Mouse (Mus musculus) cerebellum, adult 11 months (tissue): Measurements from ENCODE around the gene Themis2.
"Not testable (repeated sequence)": the region's sequence is repeated elsewhere in the genome, so short reads cannot be mapped to it uniquely, and the experiment has no call there.

ENCODE experiments used
- DNase-seq: peaks from one replicate; pipeline ENCODE4 v3.0.0; 2022

Gene Themis2

GRCm38 (mm10) chr4:132749258-132749982 is 46.8 kb downstream of the Themis2 start:
- no peak for DNase-seq

- DNase-seq: no peak
These were observed 47.4 kb downstream of the Themis2 start for GRCm38 (mm10) chr4:132748778-132749177.

DNA sequence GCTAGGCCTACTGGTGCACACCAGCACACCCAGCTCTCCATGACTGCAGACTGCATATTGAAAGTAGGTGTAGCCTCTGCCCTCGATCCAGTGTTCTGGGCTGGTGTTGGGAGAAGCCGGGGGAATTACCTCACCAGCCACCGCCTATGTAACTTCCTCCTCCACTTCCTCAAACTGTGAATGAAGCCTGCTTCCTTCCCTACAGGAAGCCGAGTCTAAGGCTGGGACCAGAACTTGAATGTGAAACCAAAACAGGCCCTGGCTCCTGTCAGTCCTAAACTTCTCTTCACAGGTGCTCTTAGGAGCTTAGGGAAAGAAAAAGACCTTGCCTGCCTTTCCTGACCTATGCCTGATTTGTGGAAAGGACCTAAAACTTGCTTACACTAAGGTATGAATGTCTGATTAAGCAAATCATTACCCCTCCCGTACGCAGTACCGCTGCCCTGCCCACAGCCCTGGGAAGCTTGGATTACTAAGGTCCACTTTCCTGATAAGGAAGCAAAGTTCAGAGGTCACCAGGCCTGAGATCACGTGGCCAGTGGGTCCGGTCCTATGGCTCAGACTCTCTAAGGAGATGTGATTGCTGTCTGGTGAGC is 48.4 kb downstream of the Themis2 start:
- DNase-seq: no peak

DNA sequence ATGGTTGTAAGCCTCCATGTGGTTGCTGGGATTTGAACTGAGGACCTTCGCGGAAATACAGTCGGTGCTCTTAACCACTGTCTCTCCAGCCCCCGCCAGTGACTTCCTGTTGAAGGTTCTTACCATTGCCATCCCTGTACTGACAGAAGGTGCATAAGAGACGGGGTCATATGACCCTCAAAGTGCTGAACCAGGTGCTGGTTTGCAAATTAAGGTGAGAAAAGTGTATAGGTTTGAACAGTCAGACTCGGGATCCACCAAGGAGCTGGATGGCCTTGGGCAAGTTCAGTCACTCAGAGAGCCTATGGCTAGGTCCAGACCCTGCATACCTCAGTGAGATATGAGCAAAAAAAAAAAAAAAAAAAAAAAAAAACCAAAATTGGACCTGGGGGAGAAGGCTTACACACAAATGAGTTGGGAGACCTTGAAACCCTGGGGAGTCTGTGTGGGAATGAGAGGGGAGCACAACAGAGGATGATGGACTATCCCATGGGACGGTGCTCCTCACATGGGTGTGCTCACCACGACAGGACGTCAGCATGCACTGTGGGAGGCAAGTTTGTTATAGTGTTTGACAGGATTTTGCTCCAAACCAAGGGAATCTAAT is 49.2 kb downstream of the Themis2 start:
- DNase-seq: no peak

DNA sequence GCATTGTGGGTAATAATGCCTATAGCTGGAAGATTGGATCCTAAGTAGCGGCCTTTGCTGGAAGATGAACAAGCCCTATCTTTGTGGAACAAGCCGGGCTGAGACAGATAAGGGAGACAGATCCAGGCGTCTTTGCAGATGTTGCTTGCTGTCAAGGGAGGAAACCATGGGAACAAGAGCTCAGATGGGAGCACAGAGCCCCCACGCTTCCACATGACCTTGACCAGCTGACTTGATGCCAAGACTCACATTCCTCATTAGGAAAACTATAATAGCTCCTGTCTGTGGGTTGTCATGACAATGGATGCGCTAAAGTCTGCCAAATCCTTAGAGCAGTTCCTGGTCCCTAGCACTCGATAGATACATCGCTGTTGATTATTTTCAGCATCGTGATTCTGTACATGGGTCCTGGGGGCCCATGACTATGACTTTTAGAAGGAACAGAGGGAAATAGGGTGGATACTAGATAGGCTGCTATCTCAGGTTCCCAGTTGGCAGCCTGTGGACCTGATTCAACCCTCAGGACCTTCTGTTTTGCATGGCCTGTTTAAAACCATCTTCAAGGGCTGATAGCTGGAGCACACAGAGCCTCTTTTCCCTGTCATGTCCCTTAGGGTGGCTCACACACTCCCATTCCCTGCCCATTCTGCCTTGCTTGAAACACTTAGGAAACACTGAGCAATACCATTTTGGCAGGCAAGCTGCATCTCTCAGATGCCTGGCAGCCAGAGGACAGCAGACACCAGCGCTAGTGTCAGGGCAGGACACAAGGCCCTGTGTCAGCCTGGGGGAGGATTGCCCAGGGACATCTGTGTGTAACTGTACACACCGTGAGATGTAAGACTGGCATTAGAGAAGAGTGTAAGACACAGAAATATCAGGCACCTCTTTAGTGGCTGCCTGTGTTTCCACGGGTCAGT is 51.9 kb downstream of the Themis2 start:
- no peak for DNase-seq

DNA sequence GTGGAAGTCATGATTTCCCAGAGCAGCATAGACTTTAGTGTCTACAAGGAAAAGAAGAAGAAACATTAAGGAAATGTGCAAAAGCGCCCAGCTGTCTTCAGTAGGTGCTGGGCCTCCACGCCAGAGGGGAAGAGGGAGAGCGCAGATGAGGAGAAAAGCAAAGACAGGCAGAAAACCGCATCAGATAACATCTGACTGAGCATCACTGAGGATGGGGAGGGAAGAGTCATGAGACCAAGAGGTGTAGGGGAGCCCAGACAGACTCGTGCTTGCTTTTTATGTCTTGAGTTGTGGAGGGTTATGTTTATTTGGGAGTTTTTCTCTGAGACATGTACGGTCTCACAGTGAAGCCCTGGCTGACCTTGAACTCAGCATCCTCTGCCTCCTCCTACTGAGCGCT is 54.7 kb downstream of the Themis2 start:
- DNase-seq: no peak

DNA sequence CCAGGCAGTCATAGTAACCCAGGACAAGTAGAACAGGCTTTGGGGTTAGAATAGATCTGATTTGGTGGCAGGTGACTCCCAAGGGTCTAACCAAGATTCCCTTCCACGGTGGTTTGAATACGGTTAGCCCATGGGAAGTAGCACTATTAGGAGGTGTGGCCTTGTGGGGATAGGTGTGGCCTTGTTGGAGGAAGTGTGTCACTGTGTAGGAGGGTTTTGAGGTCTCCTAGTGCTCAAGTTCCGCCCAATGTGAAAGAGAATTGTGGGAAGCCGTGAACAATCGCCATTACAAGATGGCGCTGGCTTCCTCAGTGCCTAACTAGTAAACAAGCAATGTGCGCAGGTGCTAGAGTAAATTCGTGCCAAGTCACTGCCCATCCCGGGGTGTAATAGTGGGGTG is 59.0 kb downstream of the Themis2 start:
- not testable (repeated sequence) for DNase-seq

DNA sequence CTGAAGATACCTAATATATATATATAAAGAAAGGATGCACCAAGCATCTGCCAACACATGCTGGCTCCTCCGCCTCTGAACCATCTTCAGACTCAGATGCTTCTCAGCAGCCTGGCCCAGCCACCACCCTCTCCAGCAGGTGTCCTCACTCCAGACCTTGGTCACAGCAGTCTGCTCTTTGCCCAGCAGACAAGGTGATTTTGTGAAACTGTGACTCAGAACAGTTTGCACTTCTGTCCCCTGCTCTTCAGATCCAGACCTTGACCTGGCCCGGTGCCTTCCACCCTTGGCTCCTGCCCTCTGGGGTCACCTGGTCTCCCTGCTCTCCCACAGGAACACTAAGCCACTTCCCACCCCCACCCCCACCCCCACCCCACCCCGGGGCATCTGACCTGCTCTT is 60.3 kb downstream of the Themis2 start:
- no peak for DNase-seq

DNA sequence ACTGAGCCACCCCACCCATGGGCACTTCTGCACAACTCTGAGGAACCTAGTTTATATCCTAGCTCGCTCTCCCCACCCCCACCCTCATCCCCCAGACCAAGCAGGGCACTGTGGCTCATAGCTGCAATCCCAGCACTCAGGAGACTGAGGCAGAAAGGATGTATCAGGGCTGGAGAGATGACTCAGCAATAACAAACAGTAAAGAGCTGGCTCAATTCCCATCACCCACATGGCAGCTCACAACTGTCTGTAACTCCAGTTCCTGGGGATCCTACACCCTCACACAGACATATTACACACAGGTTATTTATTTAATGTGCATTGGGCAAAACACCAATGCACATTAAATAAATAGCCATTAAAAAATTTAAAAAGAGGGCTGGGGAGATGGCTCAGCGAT is 60.8 kb downstream of the Themis2 start:
- DNase-seq: no peak

- no peak for DNase-seq
These were observed 61.4 kb downstream of the Themis2 start for GRCm38 (mm10) chr4:132734766-132735165.

GRCm38 (mm10) chr4:132733071-132733770 is 63.0 kb downstream of the Themis2 start:
- no peak for DNase-seq

DNA sequence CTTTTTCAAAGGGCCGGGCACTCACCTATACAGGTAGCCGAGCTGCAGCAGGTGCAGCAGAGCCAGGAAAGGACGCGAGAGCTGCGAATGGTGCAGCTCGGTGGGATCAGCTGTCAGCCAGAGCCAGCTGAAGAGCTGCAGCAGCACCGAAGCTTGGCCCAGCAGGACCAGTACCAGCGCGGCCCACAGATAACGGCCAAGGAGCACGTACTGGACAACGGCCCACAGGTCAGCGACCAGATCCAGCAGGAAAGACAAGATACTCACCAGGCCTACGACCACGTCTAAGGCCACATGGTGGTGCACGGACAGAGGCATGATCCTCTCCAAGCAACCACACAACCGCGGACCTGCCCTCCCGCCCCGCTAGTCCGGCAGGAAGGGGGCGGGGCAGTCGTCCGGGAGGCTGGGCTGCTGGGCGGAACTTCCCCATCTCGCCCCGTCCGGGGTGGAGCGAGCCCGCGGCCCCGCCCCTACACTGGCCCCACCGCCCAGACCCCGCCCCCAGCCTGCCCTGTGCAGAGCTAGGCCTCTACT is 64.0 kb downstream of the Themis2 start, which contains the start of gene Xkr8:
Gene Xkr8 (minus strand): TSS at position 399 of the 537 bp plus-strand sequence.
- peak; percentile 79 for DNase-seq
